Mouse (Mus musculus) midbrain, embryonic 11.5 days (tissue): ENCODE measurements around the gene Smg8. TPM values are rescaled to one million over a fixed set of nuclear protein-coding genes. Genes with fewer than 3 reads are reported as not detected.
"Not testable (repeated sequence)": the region's sequence is repeated elsewhere in the genome, so short reads cannot be mapped to it uniquely, and the experiment has no call there.

ENCODE experiments used
- ATAC-seq: fragments of 200-750 bp; cut with Nextera tagmentation; 2 replicates; pipeline ENCODE4 v1.8.0; 2017; ENCODE audit warnings: moderate TSS enrichment, moderate library complexity; ENCODE audit not compliant: low FRiP score
- DNase-seq: peaks from one replicate; pipeline ENCODE4 v3.0.0; 2015; ENCODE audit warnings: low spot score; ENCODE audit errors: missing footprints
- H3K27ac ChIP-seq: fragments of 300-500 bp; sonication (generic); 2 replicates; pipeline ENCODE4 v1.5.1; 2014; ENCODE audit warnings: low read depth, low read length
- H3K27me3 ChIP-seq: fragments of 300-500 bp; sonication (generic); 2 replicates; pipeline ENCODE4 v1.6.1; 2014; ENCODE audit warnings: mild to moderate bottlenecking, low read length, moderate library complexity, mixed read lengths; ENCODE audit not compliant: control insufficient read depth, insufficient read depth
- H3K36me3 ChIP-seq: fragments of 300-500 bp; sonication (generic); 2 replicates; pipeline ENCODE4 v1.6.1; 2014; ENCODE audit warnings: mild to moderate bottlenecking, low read length, moderate library complexity, mixed read lengths; ENCODE audit not compliant: control insufficient read depth, insufficient read depth
- H3K4me1 ChIP-seq: fragments of 300-500 bp; sonication (generic); 2 replicates; pipeline ENCODE4 v1.6.1; 2014; ENCODE audit warnings: low read length; ENCODE audit not compliant: control insufficient read depth, insufficient read depth
- H3K4me2 ChIP-seq: fragments of 300-500 bp; sonication (generic); 2 replicates; pipeline ENCODE4 v1.6.1; 2014; ENCODE audit warnings: mild to moderate bottlenecking, moderate library complexity
- H3K4me3 ChIP-seq: fragments of 300-500 bp; sonication (generic); 2 replicates; pipeline ENCODE4 v1.5.1; 2014; ENCODE audit warnings: low read depth, low read length
- H3K9ac ChIP-seq: fragments of 300-500 bp; sonication (generic); 2 replicates; pipeline ENCODE4 v1.6.1; 2014; ENCODE audit warnings: low read length
- H3K9me3 ChIP-seq: fragments of 300-500 bp; sonication (generic); 2 replicates; pipeline ENCODE4 v1.6.1; 2016; ENCODE audit warnings: low read length; ENCODE audit not compliant: control insufficient read depth
- WGBS: fragments of 180-500 bp; shearing (Covaris S2); extraction: QIAGEN DNeasy Blood & Tissue Kit; methylation state at CpG from one replicate; pipeline ENCODE4 v1.1.7; 2014; 5-methylcytosine and 5-hydroxymethylcytosine counted together
- polyA plus RNA-seq: library from polyadenylated mRNA; unstranded; fragments of >200 nt; fragmentation: Nextera tagmentation; extraction: Ambion mirVana; gene quantifications from 2 replicates; pipeline ENCODE4 v1.2.1, GENCODE M21; 2014

The Smg8 gene
- polyA plus RNA-seq, 1 experiment from 2014 or later: 34.0 TPM

DNA sequence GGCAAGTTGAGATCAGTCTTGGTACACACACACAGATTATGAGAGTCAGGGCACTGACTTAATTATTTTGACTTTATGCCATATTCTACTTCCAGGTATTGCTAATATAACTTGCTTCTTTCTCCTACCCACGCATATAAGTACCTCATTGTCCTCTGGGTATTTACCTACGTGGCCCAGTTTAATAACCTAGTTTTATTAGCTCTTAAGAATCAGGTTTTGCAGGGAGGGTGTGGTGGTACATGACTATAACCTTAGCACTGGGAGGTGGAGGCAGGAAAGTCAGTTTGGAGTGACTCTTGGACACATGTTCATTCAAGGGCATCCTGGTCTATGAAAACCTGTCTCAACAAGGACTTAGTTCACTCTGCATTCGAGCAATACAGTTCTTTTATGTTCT is 24.5 kb downstream of the Smg8 start:
- no peak overlapping the region for H3K4me3 ChIP-seq
- 0 out of 2 replicates have a peak, but pooled peaks cover 2% of the 10 kb centered on the region for H3K36me3 ChIP-seq
- DNase-seq (no peak), ATAC-seq (no peak)
- no peaks in the 10 kb centered on the region for H3K27me3 ChIP-seq
- no peak overlapping the region for H3K27ac ChIP-seq
- H3K4me1 ChIP-seq: no peaks in the 10 kb centered on the region
- no peak overlapping the region for H3K9ac ChIP-seq
- 76% methylated on average over 3 of the region's 3 CpGs for WGBS
- no peak overlapping the region for H3K4me2 ChIP-seq
- no peaks in the 10 kb centered on the region for H3K9me3 ChIP-seq

DNA sequence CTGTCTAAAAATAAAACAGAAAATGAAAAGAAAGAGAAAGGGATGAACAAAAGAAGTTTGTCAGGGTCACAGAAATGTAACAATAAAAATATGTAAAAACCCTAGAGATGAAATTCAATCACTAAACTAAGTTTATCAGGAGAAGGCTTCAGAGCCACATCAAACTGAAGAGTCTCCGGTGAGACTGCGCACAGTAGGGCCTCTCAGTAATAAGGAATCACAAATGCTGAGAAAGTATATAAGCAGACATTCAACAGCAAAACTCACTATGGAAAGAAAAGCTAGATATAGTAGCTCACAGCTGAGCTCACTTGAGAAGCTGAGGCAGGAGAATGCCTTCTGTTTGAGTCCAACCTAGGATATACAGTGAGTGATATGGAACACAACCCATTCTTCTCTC is 26.2 kb downstream of the Smg8 start:
- Histone ChIP-seq H3K4me3 (no peak overlapping the region), H3K27me3 (no peaks in the 10 kb centered on the region), H3K4me1 (no peaks in the 10 kb centered on the region), H3K9me3 (no peaks in the 10 kb centered on the region), H3K9ac (no peak overlapping the region), H3K36me3 (0 out of 2 replicates have a peak, but pooled peaks cover 2% of the 10 kb centered on the region), H3K27ac (no peak overlapping the region), H3K4me2 (no peak overlapping the region)
- DNase-seq: no peak
- no peak for ATAC-seq
- 95% methylated on average over 2 of the region's 2 CpGs for WGBS

DNA sequence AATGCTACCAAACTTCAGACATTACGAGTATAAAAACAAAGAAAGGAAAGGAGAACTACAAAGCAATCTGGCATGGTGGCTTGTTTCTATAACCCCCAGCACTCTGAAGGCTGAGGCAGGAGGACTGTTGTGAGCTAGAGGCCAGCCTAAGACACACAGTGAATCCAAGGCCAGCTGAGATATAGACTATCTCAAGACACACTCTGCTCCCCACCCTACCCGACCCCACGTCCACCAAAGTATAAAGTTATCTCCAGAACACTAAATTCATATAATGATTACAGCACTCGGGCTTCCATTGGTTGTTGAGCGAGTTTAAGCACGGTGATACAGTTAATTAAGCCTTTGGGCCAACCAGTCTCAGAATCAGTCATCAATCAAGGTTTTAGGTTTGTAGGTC is 30.3 kb downstream of the Smg8 start:
- Histone ChIP-seq H3K27me3 (no peaks in the 10 kb centered on the region), H3K9me3 (no peaks in the 10 kb centered on the region), H3K36me3 (0 out of 2 replicates have a peak, but pooled peaks cover 2% of the 10 kb centered on the region), H3K4me1 (no peaks in the 10 kb centered on the region), H3K9ac (no peak overlapping the region), H3K4me3 (no peak overlapping the region), H3K27ac (no peak overlapping the region), H3K4me2 (no peak overlapping the region)
- DNase-seq: no peak
- WGBS: 93% methylated on average over 6 of the region's 6 CpGs
- ATAC-seq: no peak

DNA sequence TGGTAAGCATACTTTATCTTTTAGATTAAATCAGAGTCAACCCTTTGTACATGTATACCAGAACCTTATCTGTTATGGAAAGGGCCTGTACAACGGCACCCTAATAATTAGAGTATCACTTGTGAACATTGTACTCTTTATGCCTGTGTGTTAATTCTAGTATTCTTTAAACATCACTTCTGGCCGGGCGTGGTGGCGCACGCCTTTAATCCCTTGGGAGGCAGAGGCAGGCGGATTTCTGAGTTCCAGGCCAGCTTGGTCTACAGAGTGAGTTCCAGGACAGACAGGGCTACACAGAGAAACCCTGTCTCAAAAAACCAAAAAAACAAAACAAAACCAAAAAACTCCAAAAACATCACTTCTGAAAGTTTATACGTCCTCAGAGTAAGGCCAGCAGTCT is 37.7 kb downstream of the Smg8 start:
- not testable (repeated sequence) for H3K4me2 ChIP-seq, H3K36me3 ChIP-seq, H3K9me3 ChIP-seq, H3K9ac ChIP-seq, H3K4me3 ChIP-seq, ATAC-seq, H3K27me3 ChIP-seq, DNase-seq, H3K27ac ChIP-seq, H3K4me1 ChIP-seq
- 96% methylated on average over 7 of the region's 7 CpGs for WGBS

DNA sequence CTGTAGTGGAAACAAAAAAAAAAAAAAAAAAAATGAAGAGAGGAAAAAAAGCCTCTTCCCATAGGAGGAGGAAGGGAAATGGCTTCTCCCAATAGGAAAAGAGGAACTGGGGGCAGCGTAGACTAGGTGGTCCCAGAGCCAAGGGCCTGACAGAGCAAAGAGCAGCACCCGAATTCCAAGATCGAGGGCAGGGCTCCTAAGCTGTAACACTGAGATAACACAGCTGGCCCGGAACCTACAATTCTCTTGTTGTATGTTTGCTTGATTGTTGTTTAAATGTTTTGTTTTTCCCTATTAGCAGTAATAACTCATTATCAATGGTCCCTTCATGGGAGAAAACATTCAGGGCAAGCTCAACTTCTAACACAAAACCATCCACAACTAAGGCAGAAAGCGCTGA is 39.6 kb downstream of the Smg8 start:
- Histone ChIP-seq H3K27me3 (no peaks in the 10 kb centered on the region), H3K4me1 (no peaks in the 10 kb centered on the region), H3K4me3 (no peak overlapping the region), H3K9me3 (no peaks in the 10 kb centered on the region), H3K4me2 (no peak overlapping the region), H3K9ac (no peak overlapping the region), H3K27ac (no peak overlapping the region), H3K36me3 (peaks cover 11% of the 10 kb centered on the region)
- DNase-seq (no peak), ATAC-seq (no peak)
- 95% methylated on average over 5 of the region's 5 CpGs for WGBS

DNA sequence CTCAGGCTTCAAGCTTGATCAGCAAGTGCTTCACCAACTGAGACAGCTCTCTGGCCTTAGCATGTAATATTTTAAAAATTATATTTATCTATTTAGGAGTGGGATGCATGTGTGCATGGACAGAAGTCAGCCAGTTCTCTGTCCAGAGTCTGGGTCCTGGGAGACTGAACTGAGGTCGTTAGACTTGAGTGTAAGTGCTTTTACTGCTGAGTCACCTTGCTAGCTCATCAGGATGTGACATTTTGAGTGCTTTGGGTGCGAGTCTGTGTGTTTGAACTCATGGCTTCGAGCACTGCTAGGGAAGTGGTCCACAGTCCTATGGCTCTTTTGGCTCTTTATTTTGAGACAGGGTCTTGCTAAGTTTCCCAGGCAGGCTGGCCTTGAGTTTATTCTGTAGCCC is 43.5 kb downstream of the Smg8 start:
- no peaks in the 10 kb centered on the region for H3K27me3 ChIP-seq
- 87% methylated on average over 3 of the region's 3 CpGs for WGBS
- H3K9me3 ChIP-seq: no peaks in the 10 kb centered on the region
- H3K4me2 ChIP-seq: no peak overlapping the region
- no peak overlapping the region for H3K27ac ChIP-seq
- H3K9ac ChIP-seq: no peak overlapping the region
- ATAC-seq: no peak
- no peaks in the 10 kb centered on the region for H3K4me1 ChIP-seq
- H3K36me3 ChIP-seq: peaks cover 15% of the 10 kb centered on the region
- no peak for DNase-seq
- no peak overlapping the region for H3K4me3 ChIP-seq

DNA sequence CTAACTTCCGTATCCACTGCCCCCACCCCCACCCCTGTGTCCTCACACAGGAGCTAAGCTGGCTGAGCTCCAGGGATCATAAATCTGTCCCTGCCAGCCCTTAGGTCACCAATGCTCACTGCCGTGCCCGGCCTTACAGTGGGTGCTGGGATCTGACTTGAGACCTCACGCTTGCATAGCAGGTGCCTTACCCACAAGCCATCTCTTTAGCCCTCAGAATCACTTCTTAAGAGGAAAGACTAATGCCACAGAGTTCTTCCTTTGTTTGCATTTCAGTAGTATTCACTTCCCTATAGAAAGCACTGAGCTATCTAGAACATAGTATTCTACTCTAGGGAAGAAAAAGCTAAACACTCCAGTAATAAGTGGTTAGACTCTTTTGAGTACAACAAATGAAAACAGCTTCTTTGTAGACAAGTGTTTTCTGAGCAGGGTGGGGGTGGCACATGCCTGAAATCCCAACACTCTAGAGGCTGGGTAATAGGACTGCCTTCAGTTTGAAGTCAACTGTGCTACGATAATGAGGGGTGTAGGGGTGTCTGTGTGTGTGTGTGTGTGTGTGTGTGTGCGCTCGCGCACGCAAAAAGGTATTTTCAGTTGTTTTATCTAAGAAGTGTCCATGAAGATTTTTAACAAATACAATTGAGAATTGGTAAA is 47.1 kb downstream of the Smg8 start:
- DNase-seq (no peak), ATAC-seq (no peak)
- Histone ChIP-seq H3K9ac (no peak overlapping the region), H3K36me3 (peaks cover 20% of the 10 kb centered on the region), H3K27ac (no peak overlapping the region), H3K27me3 (no peaks in the 10 kb centered on the region), H3K4me2 (no peak overlapping the region), H3K4me1 (no peaks in the 10 kb centered on the region), H3K9me3 (no peaks in the 10 kb centered on the region), H3K4me3 (no peak overlapping the region)
- 93% methylated on average over 9 of the region's 9 CpGs for WGBS

DNA sequence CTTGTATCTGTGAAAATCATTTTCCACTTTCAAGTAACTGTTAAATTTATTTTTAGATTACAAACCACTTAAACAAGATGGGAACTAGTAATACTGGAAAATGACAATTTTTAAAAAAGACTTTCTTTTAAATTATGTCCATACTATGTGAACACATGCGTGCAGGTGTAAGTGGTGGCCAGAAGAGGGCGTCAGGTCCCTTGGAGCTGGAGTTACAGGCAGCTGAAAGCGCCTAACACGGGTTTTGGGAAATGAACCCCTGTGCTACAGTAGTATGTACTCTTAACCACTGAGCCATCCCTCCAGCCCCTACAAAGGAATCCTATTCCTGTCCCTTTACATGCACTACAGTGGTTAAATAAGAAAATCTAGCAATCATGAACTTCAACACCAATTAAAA is 50.4 kb downstream of the Smg8 start:
- Histone ChIP-seq H3K9ac (no peak overlapping the region), H3K9me3 (no peaks in the 10 kb centered on the region), H3K4me1 (no peaks in the 10 kb centered on the region), H3K4me2 (no peak overlapping the region), H3K4me3 (no peak overlapping the region), H3K27ac (no peak overlapping the region), H3K36me3 (peaks cover 13% of the 10 kb centered on the region), H3K27me3 (no peaks in the 10 kb centered on the region)
- DNase-seq (no peak), ATAC-seq (no peak)
- WGBS: 61% methylated on average over 4 of the region's 4 CpGs

DNA sequence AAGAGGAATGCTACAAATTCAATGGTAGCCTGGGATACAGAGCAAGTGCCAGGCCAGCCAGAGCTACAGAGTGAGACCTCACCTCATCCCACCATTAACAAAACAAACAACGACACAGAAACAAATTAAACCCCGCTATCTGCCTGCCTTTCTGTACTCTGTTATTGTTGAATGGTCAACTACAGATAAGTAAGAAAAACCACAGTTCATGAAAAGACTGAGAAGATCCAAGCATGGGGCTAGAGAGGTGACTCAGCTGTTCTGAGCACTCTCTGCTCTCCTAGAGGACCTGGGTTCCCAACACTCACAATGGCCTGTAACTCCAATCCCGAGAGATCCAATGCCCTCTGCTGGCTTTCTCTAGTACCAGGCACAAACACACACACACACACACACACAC is 58.4 kb downstream of the Smg8 start:
- 85% methylated on average over 3 of the region's 3 CpGs for WGBS
- ATAC-seq (no peak), DNase-seq (no peak)

More for the DNA sequence above, 58.4 kb downstream of the Smg8 start:
- Histone ChIP-seq H3K4me3 (no peak overlapping the region), H3K9ac (no peak overlapping the region), H3K36me3 (no peaks in the 10 kb centered on the region), H3K4me1 (no peaks in the 10 kb centered on the region), H3K27ac (no peak overlapping the region), H3K4me2 (no peak overlapping the region), H3K9me3 (no peaks in the 10 kb centered on the region), H3K27me3 (no peaks in the 10 kb centered on the region)
